Mouse (Mus musculus) layer of hippocampus, adult 8-10 months (tissue): ENCODE results near the gene Asic2. TPM values are rescaled to one million over a fixed set of nuclear protein-coding genes. Genes with fewer than 3 reads are reported as not detected.

Source experiments
- DNase-seq, 2 experiments: peaks; one replicate each; pipeline ENCODE4 v3.0.0; 2022; ENCODE audit warnings: low spot score in 2 of 2
- total RNA-seq, 4 experiments: library from RNA; stranded (reverse); gene quantifications; 2 replicates each; pipeline ENCODE4 v1.2.4; 2022

Gene Asic2
- total RNA-seq: 10 to 100 TPM; 53.7 to 58.2 (median 54.8) TPM

GRCm38 (mm10) chr11:81968401-81968881, at the start of gene Asic2:
Asic2 (minus strand) TSS chr11:81968457.
- peak; percentile 43 to 61 for DNase-seq

- DNase-seq: no peak
Measured at GRCm38 (mm10) chr11:82016181-82016780, 48.0 kb upstream of the Asic2 start.

GRCm38 (mm10) chr11:82015066-82015465, 46.8 kb upstream of the Asic2 start:
- DNase-seq: no peak

GRCm38 (mm10) chr11:82013756-82014155, 45.5 kb upstream of the Asic2 start:
- DNase-seq: no peak

- no peak for DNase-seq
Measured at GRCm38 (mm10) chr11:82011411-82012193, 43.3 kb upstream of the Asic2 start.

- DNase-seq: no peak
Measured at GRCm38 (mm10) chr11:82010115-82010514, 41.9 kb upstream of the Asic2 start.

GRCm38 (mm10) chr11:82006796-82007423, 38.7 kb upstream of the Asic2 start:
- DNase-seq: no peak

- DNase-seq: no peak
Measured at GRCm38 (mm10) chr11:82004810-82005209, 36.6 kb upstream of the Asic2 start.

- DNase-seq: no peak
Measured at GRCm38 (mm10) chr11:82000581-82000980, 32.3 kb upstream of the Asic2 start.

- no peak for DNase-seq
Measured at GRCm38 (mm10) chr11:81999469-81999868, 31.2 kb upstream of the Asic2 start.

GRCm38 (mm10) chr11:81998646-81999045, 30.4 kb upstream of the Asic2 start:
- DNase-seq: no peak

- no peak for DNase-seq
Measured at GRCm38 (mm10) chr11:81997085-81997484, 28.8 kb upstream of the Asic2 start.

GRCm38 (mm10) chr11:81996172-81996841, 28.1 kb upstream of the Asic2 start:
- DNase-seq: peak; percentile 48 to 86

GRCm38 (mm10) chr11:81983146-81983545, 14.9 kb upstream of the Asic2 start:
- DNase-seq: peak in 1 of 2 experiments; percentile 55

- no peak for DNase-seq
Measured at GRCm38 (mm10) chr11:81982191-81982590, 13.9 kb upstream of the Asic2 start.

- DNase-seq: no peak
Measured at GRCm38 (mm10) chr11:81974577-81974976, 6.3 kb upstream of the Asic2 start.

- no peak for DNase-seq
Measured at GRCm38 (mm10) chr11:81973699-81974098, 5.4 kb upstream of the Asic2 start.

- no peak for DNase-seq
Measured at GRCm38 (mm10) chr11:81972044-81972443, 3.8 kb upstream of the Asic2 start.

GRCm38 (mm10) chr11:81966626-81967289, 1.5 kb downstream of the Asic2 start:
- peak in 1 of 2 experiments; percentile 24 for DNase-seq

- peak in 1 of 2 experiments; percentile 34 for DNase-seq
Measured at GRCm38 (mm10) chr11:81965653-81966625, 2.3 kb downstream of the Asic2 start.
